Mouse (Mus musculus) lung, adult 2 months (tissue): ENCODE results near the gene Rrp1b.

Source experiments
- CTCF ChIP-seq: fragments of 200-500 bp; IDR thresholded peaks from 2 replicates; pipeline ENCODE4 v1.5.1; 2011; ENCODE audit warnings: mild to moderate bottlenecking, low read length, control low read depth; ENCODE audit not compliant: insufficient read depth
- POLR2A ChIP-seq: fragments of 200-500 bp; IDR thresholded peaks from 2 replicates; pipeline ENCODE4 v1.6.1; 2011; ENCODE audit warnings: low read depth, mild to moderate bottlenecking, control low read depth, low read length, borderline replicate concordance; ENCODE audit errors: extremely low read depth

- TF ChIP-seq POLR2A (no peak), CTCF (no peak)
Observed at GRCm38 (mm10) chr17:32099943-32100586, 64.2 kb downstream of the Rrp1b start.
